ENCODE assay signal across 9 mouse cellular contexts in the genomic region with DNA sequence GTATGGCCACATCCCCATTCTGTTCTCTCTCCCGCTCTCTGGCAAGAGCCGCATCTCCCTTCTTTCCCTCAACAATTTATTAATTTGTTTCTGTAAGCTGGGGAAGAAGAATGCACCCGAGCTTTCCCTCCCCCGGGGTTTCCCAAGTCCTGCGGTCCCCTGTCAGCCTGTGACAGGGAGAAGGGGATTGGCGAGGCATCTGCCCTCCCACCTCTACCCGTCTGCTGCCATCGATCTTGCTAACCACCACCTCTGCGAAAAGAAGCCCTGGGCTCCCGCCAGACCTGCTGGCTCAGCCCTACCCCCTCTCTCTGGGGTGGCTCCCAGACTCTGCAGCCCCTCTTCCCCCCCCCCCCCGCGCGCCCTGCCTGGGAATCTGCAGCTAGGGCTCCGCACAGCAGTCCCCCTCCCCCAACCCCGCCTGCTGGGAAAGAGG. TPM values are rescaled to one million over a fixed set of nuclear protein-coding genes. Genes with fewer than 3 reads are reported as not detected.
A peak's percentile ranks its signal among the peaks of the same experiment; 100 is the strongest.
DNase-seq lines count a peak whose midpoint lies in the region; ATAC-seq and TF ChIP-seq lines count a peak whose summit lies in the region.
"Had no signal": no experiment of that assay in that cellular context is flagged by ENCODE, and none has a peak within 500 bp of the region (broad histone marks: within the 10 kb centered on the region; RNA-seq: fewer than 3 reads in every experiment).

No protein-coding gene starts in this region.

- TF ChIP-seq CTCF in intestine, postnatal 0 days (IDR thresholded peaks at IDR 0.05; ENCODE audit: low read depth): no peak
- no peak for TF ChIP-seq CTCF in olfactory bulb, adult 2 months (IDR thresholded peaks at IDR 0.05; ENCODE audit: insufficient read depth, low read depth, low read length)

- no peak overlapping the region for H3K27ac ChIP-seq in kidney, embryonic 15.5 days
- no peak overlapping the region for H3K27ac ChIP-seq in forebrain, embryonic 11.5 days (ENCODE audit: low read depth, low read length)
- no peak overlapping the region for H3K27ac ChIP-seq in intestine, postnatal 0 days (ENCODE audit: low read depth, low read length)
- no peak overlapping the region for H3K27ac ChIP-seq in olfactory bulb, adult 2 months (ENCODE audit: insufficient read depth, low read depth, low read length)

- peaks cover 66% of the 10 kb centered on the region for H3K27me3 ChIP-seq in kidney, embryonic 15.5 days
- H3K27me3 ChIP-seq in forebrain, embryonic 11.5 days (ENCODE audit: control insufficient read depth, insufficient read depth, low read length): peaks cover 54% of the 10 kb centered on the region
- peaks cover 47% of the 10 kb centered on the region for H3K27me3 ChIP-seq in intestine, postnatal 0 days (replicated peaks; ENCODE audit: control insufficient read depth, insufficient read depth, low read length)

- H3K4me3 ChIP-seq in kidney, embryonic 15.5 days (replicated peaks): peak overlapping the region; percentile 32
- H3K4me3 ChIP-seq in forebrain, embryonic 11.5 days (ENCODE audit: low read depth, low read length): peak overlapping the region; percentile 3; the same call in 1 of the 2 replicates
- H3K4me3 ChIP-seq in intestine, postnatal 0 days (ENCODE audit: low read depth, low read length): peak overlapping the region; percentile 3; the same call in 1 of the 2 replicates
- peak overlapping the region; percentile 33 for H3K4me3 ChIP-seq in olfactory bulb, adult 2 months (ENCODE audit: insufficient read depth, low read depth, low read length)

- no peak for ATAC-seq in kidney, embryonic 15.5 days (replicated peaks; ENCODE audit: low FRiP score)
- ATAC-seq in forebrain, embryonic 11.5 days (replicated peaks; ENCODE audit: low FRiP score): no peak; the same call in 1 of the 2 replicates
- ATAC-seq in intestine, postnatal 0 days: no peak
- ATAC-seq: Patski had no signal

- DNase-seq in kidney, postnatal 14 days: no peak
- peak; percentile 60 for DNase-seq in forebrain, embryonic 11.5 days (ENCODE audit: low spot score)
- DNase-seq in spleen, postnatal 4 days (ENCODE audit: low spot score in 2 of 2): no peak
- no peak for DNase-seq in gastrocnemius, postnatal 4 days (ENCODE audit: low spot score in 2 of 2)
- no peak for DNase-seq in spleen, postnatal 10 days (ENCODE audit: low spot score in 2 of 2)

- peak overlapping the region; percentile 59 for H3K4me2 ChIP-seq in kidney, embryonic 15.5 days
- peak overlapping the region; percentile 34 for H3K4me2 ChIP-seq in forebrain, embryonic 11.5 days (ENCODE audit: low read depth, low read length, severe bottlenecking)
- H3K4me2 ChIP-seq in intestine, postnatal 0 days (replicated peaks; ENCODE audit: low read depth): peak overlapping the region; percentile 30; the same call in 1 of the 2 replicates

- no peaks in the 10 kb centered on the region for H3K9me3 ChIP-seq in kidney, embryonic 15.5 days (replicated peaks)
- no peaks in the 10 kb centered on the region for H3K9me3 ChIP-seq in forebrain, embryonic 11.5 days (ENCODE audit: control insufficient read depth, low read length)
- H3K9me3 ChIP-seq in intestine, postnatal 0 days (ENCODE audit: control insufficient read depth): no peaks in the 10 kb centered on the region

- no peak overlapping the region for H3K9ac ChIP-seq in kidney, embryonic 15.5 days
- H3K9ac ChIP-seq in forebrain, embryonic 11.5 days (ENCODE audit: low read length): no peak overlapping the region
- no peak overlapping the region for H3K9ac ChIP-seq in intestine, postnatal 0 days (ENCODE audit: low read depth, low read length)

- no peak for TF ChIP-seq POLR2A in olfactory bulb, adult 2 months (IDR thresholded peaks at IDR 0.05; ENCODE audit: insufficient read depth, low read depth, low read length)

- H3K36me3 ChIP-seq in kidney, embryonic 15.5 days: no peaks in the 10 kb centered on the region
- no peaks in the 10 kb centered on the region for H3K36me3 ChIP-seq in forebrain, embryonic 11.5 days (ENCODE audit: control insufficient read depth, insufficient read depth, low read length)
- no peaks in the 10 kb centered on the region for H3K36me3 ChIP-seq in intestine, postnatal 0 days (ENCODE audit: control insufficient read depth, insufficient read depth)

- under 1% methylated on average over 10 of the region's 15 CpGs for WGBS in kidney, embryonic 15.5 days
- 3% methylated on average over 12 of the region's 15 CpGs for WGBS in forebrain, embryonic 11.5 days
- WGBS in intestine, postnatal 0 days: 4% methylated on average over 12 of the region's 15 CpGs
- 4% methylated on average over 15 of the region's 15 CpGs for WGBS in olfactory bulb, adult 2 months

- H3K4me1 ChIP-seq in kidney, embryonic 15.5 days: peaks cover 55% of the 10 kb centered on the region
- peaks cover 9% of the 10 kb centered on the region for H3K4me1 ChIP-seq in forebrain, embryonic 11.5 days (replicated peaks; ENCODE audit: control insufficient read depth, insufficient read depth, low read length)
- H3K4me1 ChIP-seq in intestine, postnatal 0 days (replicated peaks; ENCODE audit: control insufficient read depth, insufficient read depth, low read length): no peaks in the 10 kb centered on the region
- H3K4me1 ChIP-seq in olfactory bulb, adult 2 months (ENCODE audit: control insufficient read depth, insufficient read depth, low read length): peaks cover 37% of the 10 kb centered on the region

RNA-seq across cellular contexts. Expression of gene Fxyd7, which starts 1.4 kb away (rescaled TPM):
- 8.2 and 11.2 TPM in 2 replicates for polyA plus RNA-seq in kidney, embryonic 15.5 days (2015; fragmentation: Nextera tagmentation; extraction: Ambion mirVana)
- polyA plus RNA-seq in forebrain, embryonic 11.5 days (2014; fragmentation: Nextera tagmentation; extraction: Ambion mirVana): 4.1 and 4.9 TPM in 2 replicates
- 15.2 and 16.2 TPM in 2 replicates for polyA plus RNA-seq in intestine, postnatal 0 days (2015; fragmentation: Nextera tagmentation; extraction: Ambion mirVana)
- polyA plus RNA-seq in olfactory bulb, adult 2 months (2012; ENCODE audit: insufficient read depth, insufficient read length, low replicate concordance, missing spikeins): not detected in 2 replicates
- total RNA-seq in gastrocnemius, postnatal 4 days (2021): 1 to 10 TPM; 2.3 to 3.8 TPM
- polyA plus RNA-seq: Patski had no signal

RNA-seq across cellular contexts. Expression of gene Fxyd1, which starts 7.1 kb away (rescaled TPM):
- polyA plus RNA-seq in kidney, embryonic 15.5 days (2015; fragmentation: Nextera tagmentation; extraction: Ambion mirVana): 50.8 and 57.9 TPM in 2 replicates
- 2.9 and 4.0 TPM in 2 replicates for polyA plus RNA-seq in forebrain, embryonic 11.5 days (2014; fragmentation: Nextera tagmentation; extraction: Ambion mirVana)
- 78.9 and 83.1 TPM in 2 replicates for polyA plus RNA-seq in intestine, postnatal 0 days (2015; fragmentation: Nextera tagmentation; extraction: Ambion mirVana)
- polyA plus RNA-seq in olfactory bulb, adult 2 months (2012; ENCODE audit: insufficient read depth, insufficient read length, low replicate concordance, missing spikeins): not detected in 2 replicates
- total RNA-seq in gastrocnemius, postnatal 4 days (2021): 100 to 1,000 TPM; 587 to 732 TPM
- polyA plus RNA-seq: Patski had no signal

RNA-seq across cellular contexts. Expression of gene Fxyd5, which starts 7.6 kb away (rescaled TPM):
- polyA plus RNA-seq in kidney, embryonic 15.5 days (2015; fragmentation: Nextera tagmentation; extraction: Ambion mirVana): 30.6 and 35.0 TPM in 2 replicates
- 10.2 and 12.9 TPM in 2 replicates for polyA plus RNA-seq in forebrain, embryonic 11.5 days (2014; fragmentation: Nextera tagmentation; extraction: Ambion mirVana)
- polyA plus RNA-seq in intestine, postnatal 0 days (2015; fragmentation: Nextera tagmentation; extraction: Ambion mirVana): 18.2 and 19.3 TPM in 2 replicates
- polyA plus RNA-seq in olfactory bulb, adult 2 months (2012; ENCODE audit: insufficient read depth, insufficient read length, low replicate concordance, missing spikeins): not detected in 2 replicates
- 10 to 100 TPM; 21.2 to 23.0 TPM for total RNA-seq in gastrocnemius, postnatal 4 days (2021)

RNA-seq across cellular contexts. Expression of gene Lgi4, which starts 9.3 kb away (rescaled TPM):
- 0.34 and 0.44 TPM in 2 replicates for polyA plus RNA-seq in kidney, embryonic 15.5 days (2015; fragmentation: Nextera tagmentation; extraction: Ambion mirVana)
- 0.36 and 0.44 TPM in 2 replicates for polyA plus RNA-seq in forebrain, embryonic 11.5 days (2014; fragmentation: Nextera tagmentation; extraction: Ambion mirVana)
- 0.70 and 0.78 TPM in 2 replicates for polyA plus RNA-seq in intestine, postnatal 0 days (2015; fragmentation: Nextera tagmentation; extraction: Ambion mirVana)
- not detected in 2 replicates for polyA plus RNA-seq in olfactory bulb, adult 2 months (2012; ENCODE audit: insufficient read depth, insufficient read length, low replicate concordance, missing spikeins)
- total RNA-seq in gastrocnemius, postnatal 4 days (2021): 1 to 10 TPM; 7.9 to 9.6 TPM

RNA-seq across cellular contexts. Expression of gene Fxyd3, which starts 26.6 kb away (rescaled TPM):
- polyA plus RNA-seq in kidney, embryonic 15.5 days (2015; fragmentation: Nextera tagmentation; extraction: Ambion mirVana): 14.3 and 14.8 TPM in 2 replicates
- 2.0 and 3.3 TPM in 2 replicates for polyA plus RNA-seq in forebrain, embryonic 11.5 days (2014; fragmentation: Nextera tagmentation; extraction: Ambion mirVana)
- polyA plus RNA-seq in intestine, postnatal 0 days (2015; fragmentation: Nextera tagmentation; extraction: Ambion mirVana): 40.4 and 48.0 TPM in 2 replicates
- polyA plus RNA-seq in olfactory bulb, adult 2 months (2012; ENCODE audit: insufficient read depth, insufficient read length, low replicate concordance, missing spikeins): not detected in 2 replicates
- total RNA-seq in gastrocnemius, postnatal 4 days (2021): 1 to 10 TPM; 2.7 to 4.9 TPM
- polyA plus RNA-seq: Patski had no signal

Comparison
In these comparisons a context has a peak if more than half of its experiments do, and no peak if none do; other contexts are left out.
1. RNA of gene Fxyd1, which starts 7.1 kb away (polyA plus RNA-seq): 78.9 to 83.1 TPM in intestine, postnatal 0 days and 50.8 to 57.9 TPM in kidney, embryonic 15.5 days; 2.9 to 4.0 TPM in forebrain, embryonic 11.5 days and not detected in olfactory bulb, adult 2 months; every median in the first group is over 10 times any median in the second.
2. RNA of gene Fxyd5, which starts 7.6 kb away (polyA plus RNA-seq): 30.6 to 35.0 TPM in kidney, embryonic 15.5 days, 18.2 to 19.3 TPM in intestine, postnatal 0 days and 10.2 to 12.9 TPM in forebrain, embryonic 11.5 days; not detected in olfactory bulb, adult 2 months; every median in the first group is over 10 times any median in the second.
3. Peak in every context shown above with its lines, with median percentiles within 50 percentile points of each other: H3K4me2 ChIP-seq and H3K4me3 ChIP-seq.